Mouse (Mus musculus) embryonic facial prominence, embryonic 10.5 days (tissue): ENCODE data around the gene Gm42715. TPM values are rescaled to one million over a fixed set of nuclear protein-coding genes. Genes with fewer than 3 reads are reported as not detected.

Source experiments
- DNase-seq: peaks from one replicate; pipeline ENCODE4 v3.0.0-alpha.2; 2017; ENCODE audit warnings: low spot score
- H3K27ac ChIP-seq: fragments of 300-500 bp; sonication (generic); replicated peaks from 2 replicates; pipeline ENCODE4 v1.5.1; 2016; ENCODE audit warnings: mild to moderate bottlenecking
- H3K27me3 ChIP-seq: fragments of 300-500 bp; sonication (generic); replicated peaks from 2 replicates; pipeline ENCODE4 v1.6.1; 2016; ENCODE audit warnings: low read depth, mild to moderate bottlenecking; ENCODE audit not compliant: poor library complexity, severe bottlenecking
- H3K36me3 ChIP-seq: fragments of 300-500 bp; sonication (generic); replicated peaks from 2 replicates; pipeline ENCODE4 v1.6.1; 2016; ENCODE audit warnings: mild to moderate bottlenecking, moderate library complexity
- H3K4me1 ChIP-seq: fragments of 300-500 bp; sonication (generic); 2 replicates; pipeline ENCODE4 v1.6.1; 2016
- H3K4me3 ChIP-seq: fragments of 300-500 bp; sonication (generic); 2 replicates; pipeline ENCODE4 v1.5.1; 2016; ENCODE audit warnings: mild to moderate bottlenecking, moderate library complexity
- H3K9me3 ChIP-seq: fragments of 300-500 bp; sonication (generic); 2 replicates; pipeline ENCODE4 v1.6.1; 2016; ENCODE audit warnings: mild to moderate bottlenecking
- WGBS: fragments of 180-500 bp; shearing (Covaris S2); methylation state at CpG from one replicate; pipeline ENCODE4 v1.1.7; 2016; 5-methylcytosine and 5-hydroxymethylcytosine counted together
- microRNA-seq: library from miRNA; unstranded; fragments of <30 nt; microRNA quantifications from one replicate; pipeline ENCODE4, GENCODE M21; 2017
- polyA plus RNA-seq: library from polyadenylated mRNA; unstranded; fragments of >200 nt; fragmentation: Nextera tagmentation; extraction: Ambion mirVana; gene quantifications from 2 replicates; pipeline ENCODE4 v1.2.1, GENCODE M21; 2016

Gene Gm42715
- polyA plus RNA-seq, 1 experiment from 2014 or later, result 17.8 TPM

GRCm38 (mm10) chr7:127616336-127616735 lies 97.0 kb downstream of the Gm42715 start:
- Histone ChIP-seq H3K9me3 (peaks cover 14% of the 10 kb centered on the region; the same call in 1 of the 2 replicates), H3K27ac (no peak overlapping the region), H3K27me3 (no peaks in the 10 kb centered on the region), H3K4me3 (peak overlapping the region; percentile 26; the same call in 1 of the 2 replicates), H3K4me1 (peaks cover 25% of the 10 kb centered on the region), H3K36me3 (peaks cover 24% of the 10 kb centered on the region)
- no peak for DNase-seq
- 92% methylated on average over 1 of the region's 1 CpGs for WGBS

Small RNAs within 50 kb of the gene (microRNA-seq; reads per million reads assigned to microRNA genes)
- not detected for gene Gm47278
- gene Mir7060, result 0.91 reads per million

Other genes with a start within 250 kb of the Gm42715 start
- 82.5 and 86.4 TPM in 2 replicates for gene Sephs2, start 245.5 kb upstream of the Gm42715 start, polyA plus RNA-seq
- gene Itgal, start 223.3 kb upstream of the Gm42715 start, polyA plus RNA-seq, result 0.73 and 0.82 TPM in 2 replicates
- gene Zfp768, start 174.0 kb upstream of the Gm42715 start, polyA plus RNA-seq, result 19.7 and 20.9 TPM in 2 replicates
- 9.0 and 9.3 TPM in 2 replicates for gene Zfp747, start 143.5 kb upstream of the Gm42715 start, polyA plus RNA-seq
- gene 9130019O22Rik, start 132.4 kb upstream of the Gm42715 start, polyA plus RNA-seq, result 5.1 and 6.4 TPM in 2 replicates
- 4.6 and 5.5 TPM in 2 replicates for gene E430018J23Rik, start 126.0 kb upstream of the Gm42715 start, polyA plus RNA-seq
- 6.1 and 7.1 TPM in 2 replicates for gene Zfp764, start 112.8 kb upstream of the Gm42715 start, polyA plus RNA-seq
- 29.0 and 32.5 TPM in 2 replicates for gene Zfp688, start 97.5 kb upstream of the Gm42715 start, polyA plus RNA-seq
- 13.4 and 17.7 TPM in 2 replicates for gene Zfp689, start 70.4 kb upstream of the Gm42715 start, polyA plus RNA-seq
- 46.3 and 47.9 TPM in 2 replicates for gene Prr14, start 60.0 kb upstream of the Gm42715 start, polyA plus RNA-seq
- gene Fbrs, start 40.4 kb upstream of the Gm42715 start, polyA plus RNA-seq, result 8.6 and 9.0 TPM in 2 replicates
- gene Srcap, start 7.6 kb upstream of the Gm42715 start, polyA plus RNA-seq, result 55.8 and 62.8 TPM in 2 replicates
- gene Tmem265, start 41.8 kb downstream of the Gm42715 start, polyA plus RNA-seq, result 5.1 and 7.3 TPM in 2 replicates
- 40.7 and 43.4 TPM in 2 replicates for gene Phkg2, start 53.8 kb downstream of the Gm42715 start, polyA plus RNA-seq
- gene Ccdc189, start 69.0 kb downstream of the Gm42715 start, polyA plus RNA-seq, result 11.8 and 15.3 TPM in 2 replicates
- 61.2 and 64.2 TPM in 2 replicates for gene Rnf40, start 69.2 kb downstream of the Gm42715 start, polyA plus RNA-seq
- gene Zfp629, start 96.2 kb downstream of the Gm42715 start, polyA plus RNA-seq, result 31.6 and 33.6 TPM in 2 replicates
- gene Bcl7c, start 189.3 kb downstream of the Gm42715 start, polyA plus RNA-seq, result 60.2 and 70.0 TPM in 2 replicates
- 9.4 and 10.7 TPM in 2 replicates for gene Ctf1, start 193.2 kb downstream of the Gm42715 start, polyA plus RNA-seq
- gene Ctf2, start 212.6 kb downstream of the Gm42715 start, polyA plus RNA-seq, result 0.19 TPM in 2 replicates
- gene Fbxl19, start 225.0 kb downstream of the Gm42715 start, polyA plus RNA-seq, result 8.9 and 9.0 TPM in 2 replicates